Mouse (Mus musculus): ENCODE data around the gene Astn2. TPM values are rescaled to one million over a fixed set of nuclear protein-coding genes. Genes with fewer than 3 reads are reported as not detected.

The Astn2 gene
- polyA plus RNA-seq, 1 experiment from 2014 or later = 0.61 TPM

DNA sequence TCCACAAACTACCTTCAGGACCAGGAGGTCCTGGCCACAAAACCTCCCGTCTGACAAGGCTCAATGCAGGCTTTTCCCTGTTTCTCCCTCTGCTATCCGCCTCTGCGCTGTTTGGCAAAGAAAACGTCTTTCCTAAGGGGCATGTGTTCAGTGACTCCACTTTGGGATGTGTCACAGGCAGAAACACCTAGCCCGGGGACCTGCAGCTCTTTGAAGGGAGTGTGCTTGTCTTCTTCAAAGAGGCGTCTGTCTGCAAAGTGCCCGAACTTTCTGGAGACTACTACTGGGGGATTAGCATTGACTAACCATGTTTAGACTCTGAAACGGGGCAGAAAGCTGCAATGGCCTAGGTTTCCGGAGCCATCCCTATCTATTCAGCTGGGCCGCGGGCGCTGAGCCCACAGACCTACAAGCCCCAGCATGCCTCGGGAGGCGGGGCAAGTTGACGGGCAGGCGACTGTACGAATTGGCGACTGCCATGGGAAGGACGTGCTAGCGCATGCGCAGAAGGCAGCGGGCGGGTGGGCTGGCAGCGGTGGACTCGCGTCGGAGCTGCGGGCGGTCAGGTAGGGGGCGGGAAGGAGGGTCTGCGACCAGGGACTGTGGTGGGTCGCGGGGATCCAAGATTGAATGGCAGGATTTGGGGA, 799.8 kb downstream of the Astn2 start, which contains the start of gene Trim32:
Trim32 (plus strand) TSS at position 483 of the 647 bp plus-strand sequence.
- Histone ChIP-seq H3K4me3 (ENCODE audit: control insufficient read depth in 1 of 2, insufficient read depth in 1 of 2, low read depth in 1 of 2, low read length in 2 of 2) (peak within 1 kb of the TSS; percentile 81 to 84), H3K27me3 (ENCODE audit: control insufficient read depth, insufficient read depth, low read length) (no peaks in the 10 kb centered on the region), H3K4me1 (ENCODE audit: control insufficient read depth in 2 of 2, insufficient read depth in 2 of 2, low read length in 2 of 2) (peaks cover 10 to 34% of the 10 kb centered on the region in 2 experiments), H3K27ac (replicated peaks in 1 of 2; ENCODE audit: control insufficient read depth in 1 of 2, insufficient read depth in 1 of 2, low read depth in 2 of 2, low read length in 2 of 2) (peak within 1 kb of the TSS; percentile 20 to 50), H3K9me3 (ENCODE audit: control insufficient read depth, low read length) (no peaks in the 10 kb centered on the region), H3K9ac (ENCODE audit: low read length) (peak within 1 kb of the TSS; percentile 93), H3K36me3 (ENCODE audit: control insufficient read depth, insufficient read depth, low read length) (no peaks in the 10 kb centered on the region), H3K4me2 (ENCODE audit: low read length) (peak within 1 kb of the TSS; percentile 85)
- ATAC-seq (ENCODE audit: insufficient number of reproducible peaks, insufficient read depth, low FRiP score, low read depth) = peak; percentile 94
- 3% methylated on average over 33 of the region's 33 CpGs for WGBS

DNA sequence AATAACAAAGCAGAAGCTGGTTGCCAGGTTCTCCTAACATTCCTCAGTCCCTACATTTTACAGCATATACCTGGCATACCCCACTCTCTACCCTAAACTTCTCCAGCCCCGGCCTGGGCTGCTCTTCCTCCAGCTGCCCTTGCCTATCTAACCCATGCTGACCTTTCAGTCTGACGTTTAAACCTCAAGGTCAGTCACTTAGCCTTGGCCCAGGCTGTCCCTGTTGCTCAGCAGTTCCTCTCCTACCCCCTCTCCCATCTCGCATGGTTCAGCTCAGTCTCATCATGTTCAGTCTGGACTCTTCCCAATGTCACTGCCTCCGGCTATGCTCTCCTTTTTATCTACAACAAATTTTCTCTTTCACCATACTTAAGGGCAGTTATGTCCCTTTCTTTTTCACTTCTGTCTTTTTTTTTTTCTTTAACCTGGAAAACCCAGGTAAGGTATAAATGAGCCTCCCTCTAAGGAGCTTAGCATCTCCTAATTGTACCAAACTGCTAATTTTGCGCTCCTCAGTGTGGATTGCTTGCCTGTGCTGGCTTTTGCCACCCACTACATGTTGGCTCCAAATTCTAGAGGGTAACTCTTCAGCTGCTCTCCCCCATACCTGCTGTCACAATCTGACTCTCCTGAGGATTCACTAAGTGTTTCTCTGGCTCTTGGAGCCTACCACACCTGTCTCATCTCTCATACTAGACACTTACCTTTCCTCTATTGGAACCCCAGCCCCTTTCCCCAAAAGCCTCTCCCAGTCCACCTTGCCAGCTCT, 809.6 kb downstream of the Astn2 start:
- 59% methylated on average over 5 of the region's 5 CpGs for WGBS
- H3K27ac ChIP-seq (replicated peaks in 1 of 2; ENCODE audit: control insufficient read depth in 1 of 2, insufficient read depth in 1 of 2, low read depth in 2 of 2, low read length in 2 of 2) = no peak overlapping the region
- no peak for ATAC-seq (ENCODE audit: insufficient number of reproducible peaks, insufficient read depth, low FRiP score, low read depth)

DNA sequence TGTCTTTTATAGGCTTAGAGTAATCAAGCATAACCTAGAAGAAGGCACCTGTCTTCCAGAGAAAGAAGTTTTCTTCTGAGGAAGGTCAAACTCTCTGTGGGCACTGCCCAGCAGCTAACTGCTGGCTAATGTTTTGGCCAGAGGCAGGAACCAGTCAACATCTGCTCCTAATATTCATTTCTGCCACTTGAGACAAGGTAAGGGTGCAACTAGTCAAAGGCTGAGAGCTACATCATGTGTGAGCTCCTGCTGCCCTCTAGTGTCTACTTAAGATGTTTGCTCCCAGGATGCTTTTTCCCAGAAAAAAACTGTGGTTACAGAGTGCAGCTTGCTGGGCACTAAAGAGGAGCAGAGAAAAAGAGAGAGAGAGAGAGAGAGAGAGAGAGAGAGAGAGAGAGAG, 814.6 kb downstream of the Astn2 start:
- no peak overlapping the region for H3K4me2 ChIP-seq (ENCODE audit: low read length)
- H3K4me1 ChIP-seq (ENCODE audit: control insufficient read depth in 2 of 2, insufficient read depth in 2 of 2, low read length in 2 of 2) = peaks cover 3 to 8% of the 10 kb centered on the region in 2 experiments
- H3K9ac ChIP-seq (ENCODE audit: low read length) = no peak overlapping the region
- H3K36me3 ChIP-seq (ENCODE audit: control insufficient read depth, insufficient read depth, low read length) = no peaks in the 10 kb centered on the region
- ATAC-seq (ENCODE audit: insufficient number of reproducible peaks, insufficient read depth, low FRiP score, low read depth) = no peak
- H3K27ac ChIP-seq (replicated peaks in 1 of 2; ENCODE audit: control insufficient read depth in 1 of 2, insufficient read depth in 1 of 2, low read depth in 2 of 2, low read length in 2 of 2) = no peak overlapping the region
- H3K27me3 ChIP-seq (ENCODE audit: control insufficient read depth, insufficient read depth, low read length) = no peaks in the 10 kb centered on the region
- no peaks in the 10 kb centered on the region for H3K9me3 ChIP-seq (ENCODE audit: control insufficient read depth, low read length)
- H3K4me3 ChIP-seq (ENCODE audit: control insufficient read depth in 1 of 2, insufficient read depth in 1 of 2, low read depth in 1 of 2, low read length in 2 of 2) = no peak overlapping the region

More for the DNA sequence above, 809.6 kb downstream of the Astn2 start:
- Histone ChIP-seq H3K4me2 (ENCODE audit: low read length) (no peak overlapping the region), H3K27me3 (ENCODE audit: control insufficient read depth, insufficient read depth, low read length) (no peaks in the 10 kb centered on the region), H3K4me3 (ENCODE audit: control insufficient read depth in 1 of 2, insufficient read depth in 1 of 2, low read depth in 1 of 2, low read length in 2 of 2) (no peak overlapping the region), H3K9me3 (ENCODE audit: control insufficient read depth, low read length) (no peaks in the 10 kb centered on the region), H3K36me3 (ENCODE audit: control insufficient read depth, insufficient read depth, low read length) (no peaks in the 10 kb centered on the region), H3K4me1 (ENCODE audit: control insufficient read depth in 2 of 2, insufficient read depth in 2 of 2, low read length in 2 of 2) (no peaks in the 10 kb centered on the region), H3K9ac (ENCODE audit: low read length) (no peak overlapping the region)

DNA sequence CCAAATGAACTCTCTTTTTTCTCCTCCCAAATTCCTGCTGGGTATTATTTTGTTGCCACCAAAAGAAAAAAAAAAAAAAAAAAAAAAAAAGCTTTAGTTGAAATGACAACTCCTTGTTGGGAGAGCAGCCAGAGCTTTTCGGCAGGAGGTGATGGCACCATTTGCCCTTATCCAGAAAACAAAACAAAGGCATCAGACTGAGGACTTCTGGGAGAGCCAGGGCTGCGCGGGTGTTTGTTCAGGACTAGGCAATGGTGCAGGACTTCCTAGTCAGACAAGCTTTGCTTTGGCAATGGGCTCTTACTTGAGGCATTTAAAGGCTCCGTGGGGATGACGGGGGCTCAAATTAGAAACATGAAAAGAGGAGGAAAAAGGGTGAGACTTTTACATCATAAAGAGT, 817.5 kb downstream of the Astn2 start:
- H3K4me3 ChIP-seq (ENCODE audit: control insufficient read depth in 1 of 2, insufficient read depth in 1 of 2, low read depth in 1 of 2, low read length in 2 of 2) = no peak overlapping the region
- no peak for ATAC-seq (ENCODE audit: insufficient number of reproducible peaks, insufficient read depth, low FRiP score, low read depth)
- H3K27me3 ChIP-seq (ENCODE audit: control insufficient read depth, insufficient read depth, low read length) = no peaks in the 10 kb centered on the region
- no peak overlapping the region for H3K9ac ChIP-seq (ENCODE audit: low read length)
- no peaks in the 10 kb centered on the region for H3K36me3 ChIP-seq (ENCODE audit: control insufficient read depth, insufficient read depth, low read length)
- no peaks in the 10 kb centered on the region for H3K9me3 ChIP-seq (ENCODE audit: control insufficient read depth, low read length)
- H3K4me2 ChIP-seq (ENCODE audit: low read length) = no peak overlapping the region
- peaks cover 3 to 8% of the 10 kb centered on the region in 2 experiments for H3K4me1 ChIP-seq (ENCODE audit: control insufficient read depth in 2 of 2, insufficient read depth in 2 of 2, low read length in 2 of 2)
- no peak overlapping the region for H3K27ac ChIP-seq (replicated peaks in 1 of 2; ENCODE audit: control insufficient read depth in 1 of 2, insufficient read depth in 1 of 2, low read depth in 2 of 2, low read length in 2 of 2)
- WGBS = 31% methylated on average over 5 of the region's 5 CpGs

DNA sequence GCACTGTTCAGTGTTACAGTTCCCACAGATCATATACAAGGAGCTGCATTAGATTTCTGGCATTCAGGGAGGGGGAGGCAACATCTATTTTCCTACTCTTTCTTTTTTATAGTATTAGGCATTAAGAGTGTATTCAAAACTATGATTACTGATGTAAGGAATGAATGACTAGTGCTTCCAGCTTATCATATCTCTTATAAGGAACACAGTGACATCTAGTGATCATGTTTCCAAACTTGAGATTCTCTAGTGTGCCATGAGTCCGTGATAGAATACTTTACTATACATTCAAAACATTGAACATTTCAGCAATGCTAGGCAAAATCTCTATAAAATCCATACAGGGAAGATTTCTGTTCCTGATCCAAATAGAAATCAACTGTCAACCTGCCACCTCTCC, 824.2 kb downstream of the Astn2 start:
- no peaks in the 10 kb centered on the region for H3K27me3 ChIP-seq (ENCODE audit: control insufficient read depth, insufficient read depth, low read length)
- no peaks in the 10 kb centered on the region for H3K4me1 ChIP-seq (ENCODE audit: control insufficient read depth in 2 of 2, insufficient read depth in 2 of 2, low read length in 2 of 2)
- H3K4me2 ChIP-seq (ENCODE audit: low read length) = no peak overlapping the region
- no peaks in the 10 kb centered on the region for H3K9me3 ChIP-seq (ENCODE audit: control insufficient read depth, low read length)
- ATAC-seq (ENCODE audit: insufficient number of reproducible peaks, insufficient read depth, low FRiP score, low read depth) = no peak
- H3K9ac ChIP-seq (ENCODE audit: low read length) = no peak overlapping the region
- no peaks in the 10 kb centered on the region for H3K36me3 ChIP-seq (ENCODE audit: control insufficient read depth, insufficient read depth, low read length)
- H3K27ac ChIP-seq (replicated peaks in 1 of 2; ENCODE audit: control insufficient read depth in 1 of 2, insufficient read depth in 1 of 2, low read depth in 2 of 2, low read length in 2 of 2) = no peak overlapping the region
- 63% methylated on average over 1 of the region's 1 CpGs for WGBS
- H3K4me3 ChIP-seq (ENCODE audit: control insufficient read depth in 1 of 2, insufficient read depth in 1 of 2, low read depth in 1 of 2, low read length in 2 of 2) = no peak overlapping the region

DNA sequence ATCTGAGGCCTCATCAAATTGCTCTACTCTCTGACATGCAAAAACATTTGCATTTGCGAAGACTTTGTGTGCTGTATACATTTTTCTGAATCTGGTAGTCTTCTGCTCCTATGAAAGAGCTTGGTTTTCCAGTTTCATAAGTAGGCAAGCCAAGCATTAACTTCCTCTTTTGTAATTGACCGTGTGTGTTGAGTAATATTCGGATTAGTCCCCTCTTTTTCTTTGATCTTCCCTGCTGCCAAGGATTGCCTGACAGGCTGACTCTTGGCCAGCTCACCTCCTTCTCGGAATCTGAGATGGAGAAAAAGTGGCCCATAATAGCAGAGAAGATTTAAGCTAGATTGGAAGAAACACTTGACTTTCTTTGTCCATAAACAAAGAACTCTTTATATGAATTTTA, 838.9 kb downstream of the Astn2 start:
- no peaks in the 10 kb centered on the region for H3K36me3 ChIP-seq (ENCODE audit: control insufficient read depth, insufficient read depth, low read length)
- no peak overlapping the region for H3K27ac ChIP-seq (replicated peaks in 1 of 2; ENCODE audit: control insufficient read depth in 1 of 2, insufficient read depth in 1 of 2, low read depth in 2 of 2, low read length in 2 of 2)
- H3K9ac ChIP-seq (ENCODE audit: low read length) = no peak overlapping the region
- 69% methylated on average over 4 of the region's 4 CpGs for WGBS
- no peaks in the 10 kb centered on the region for H3K27me3 ChIP-seq (ENCODE audit: control insufficient read depth, insufficient read depth, low read length)
- no peak for ATAC-seq (ENCODE audit: insufficient number of reproducible peaks, insufficient read depth, low FRiP score, low read depth)
- H3K4me2 ChIP-seq (ENCODE audit: low read length) = no peak overlapping the region
- H3K9me3 ChIP-seq (ENCODE audit: control insufficient read depth, low read length) = no peaks in the 10 kb centered on the region
- H3K4me1 ChIP-seq (ENCODE audit: control insufficient read depth in 2 of 2, insufficient read depth in 2 of 2, low read length in 2 of 2) = no peaks in the 10 kb centered on the region
- H3K4me3 ChIP-seq (ENCODE audit: control insufficient read depth in 1 of 2, insufficient read depth in 1 of 2, low read depth in 1 of 2, low read length in 2 of 2) = no peak overlapping the region

DNA sequence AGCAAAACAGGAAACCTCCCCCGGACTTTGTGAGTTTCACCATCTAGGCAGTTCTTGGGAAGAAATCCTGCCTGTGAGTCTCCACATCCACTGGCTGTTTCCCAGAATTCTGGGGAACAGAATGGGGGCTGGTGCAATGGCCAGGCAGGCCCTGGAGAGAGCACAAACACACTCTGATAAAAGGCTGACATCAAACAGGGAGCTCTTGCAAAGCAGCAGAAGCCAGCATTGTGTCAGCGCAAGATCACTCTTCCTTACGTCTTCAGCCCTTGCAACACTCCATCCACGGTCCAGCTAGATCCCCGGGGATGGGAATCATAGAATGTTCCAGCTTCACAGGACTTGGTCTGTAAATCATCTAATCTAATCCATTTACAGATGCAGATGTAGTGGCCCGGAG, 855.9 kb downstream of the Astn2 start:
- no peak for ATAC-seq (ENCODE audit: insufficient number of reproducible peaks, insufficient read depth, low FRiP score, low read depth)

More for the DNA sequence above, 855.9 kb downstream of the Astn2 start:
- Histone ChIP-seq H3K4me3 (ENCODE audit: control insufficient read depth in 1 of 2, insufficient read depth in 1 of 2, low read depth in 1 of 2, low read length in 2 of 2) (no peak overlapping the region), H3K4me1 (ENCODE audit: control insufficient read depth in 2 of 2, insufficient read depth in 2 of 2, low read length in 2 of 2) (no peaks in the 10 kb centered on the region), H3K4me2 (ENCODE audit: low read length) (no peak overlapping the region), H3K27me3 (ENCODE audit: control insufficient read depth, insufficient read depth, low read length) (no peaks in the 10 kb centered on the region), H3K9ac (ENCODE audit: low read length) (no peak overlapping the region), H3K9me3 (ENCODE audit: control insufficient read depth, low read length) (no peaks in the 10 kb centered on the region), H3K36me3 (ENCODE audit: control insufficient read depth, insufficient read depth, low read length) (no peaks in the 10 kb centered on the region), H3K27ac (replicated peaks in 1 of 2; ENCODE audit: control insufficient read depth in 1 of 2, insufficient read depth in 1 of 2, low read depth in 2 of 2, low read length in 2 of 2) (no peak overlapping the region)
- WGBS = 46% methylated on average over 6 of the region's 6 CpGs

All from heart, embryonic 14.5 days (tissue).